ENCODE assay signal across 14 mouse cellular contexts in genomic region chr13:24879359-24880040, GRCm38 (mm10). TPM values are rescaled to one million over a fixed set of nuclear protein-coding genes. Genes with fewer than 3 reads are reported as not detected.
A peak's percentile ranks its signal among the peaks of the same experiment; 100 is the strongest.
DNase-seq lines count a peak whose midpoint lies in the region; ATAC-seq and TF ChIP-seq lines count a peak whose summit lies in the region.
"Had no signal": no experiment of that assay in that cellular context is flagged by ENCODE, and none has a peak within 500 bp of the region (broad histone marks: within the 10 kb centered on the region; RNA-seq: fewer than 3 reads in every experiment).

No protein-coding gene starts in this region.

- no peak overlapping the region for H3K27ac ChIP-seq in liver, embryonic 12.5 days
- H3K27ac ChIP-seq in intestine, postnatal 0 days (ENCODE audit: low read depth, low read length): peak overlapping the region; percentile 93
- H3K27ac ChIP-seq in kidney, postnatal 0 days: peak overlapping the region; percentile 66
- no peak overlapping the region for H3K27ac ChIP-seq in liver, embryonic 15.5 days (replicated peaks)
- H3K27ac ChIP-seq in forebrain, embryonic 15.5 days (replicated peaks): no peak overlapping the region
- H3K27ac ChIP-seq: embryonic facial prominence, embryonic 10.5 days; heart, embryonic 13.5 days; neural tube, embryonic 15.5 days had no signal

- TF ChIP-seq CTCF in intestine, postnatal 0 days (IDR thresholded peaks at IDR 0.05; ENCODE audit: low read depth): no peak
- no peak for TF ChIP-seq CTCF in kidney, postnatal 0 days (IDR thresholded peaks at IDR 0.05; ENCODE audit: low read depth)

- no peak overlapping the region for H3K4me3 ChIP-seq in liver, embryonic 12.5 days
- no peak overlapping the region for H3K4me3 ChIP-seq in intestine, postnatal 0 days (ENCODE audit: low read depth, low read length)
- H3K4me3 ChIP-seq in kidney, postnatal 0 days (replicated peaks; ENCODE audit: low read depth, low read length): no peak overlapping the region
- no peak overlapping the region for H3K4me3 ChIP-seq in liver, embryonic 15.5 days (replicated peaks)
- H3K4me3 ChIP-seq in forebrain, embryonic 15.5 days: no peak overlapping the region
- H3K4me3 ChIP-seq: embryonic facial prominence, embryonic 10.5 days; heart, embryonic 13.5 days; neural tube, embryonic 15.5 days had no signal

- no peak overlapping the region for H3K9ac ChIP-seq in liver, embryonic 12.5 days
- H3K9ac ChIP-seq in intestine, postnatal 0 days (ENCODE audit: low read depth, low read length): no peak overlapping the region
- no peak overlapping the region for H3K9ac ChIP-seq in kidney, postnatal 0 days (ENCODE audit: low read depth, low read length)
- peak overlapping the region; percentile 11; the same call in 1 of the 2 replicates for H3K9ac ChIP-seq in liver, embryonic 15.5 days
- no peak overlapping the region for H3K9ac ChIP-seq in forebrain, embryonic 15.5 days (replicated peaks)
- H3K9ac ChIP-seq: heart, embryonic 13.5 days; neural tube, embryonic 15.5 days had no signal

- DNase-seq in liver: no peak
- peak; percentile 50 for DNase-seq in kidney, postnatal 0 days (ENCODE audit: low spot score)
- no peak for DNase-seq in heart, postnatal 14 days
- DNase-seq: cerebellum, postnatal 25 days; thymus, postnatal 36 days had no signal

- no peaks in the 10 kb centered on the region for H3K27me3 ChIP-seq in liver, embryonic 12.5 days (replicated peaks)
- no peaks in the 10 kb centered on the region for H3K27me3 ChIP-seq in intestine, postnatal 0 days (replicated peaks; ENCODE audit: control insufficient read depth, insufficient read depth, low read length)
- no peaks in the 10 kb centered on the region for H3K27me3 ChIP-seq in kidney, postnatal 0 days (ENCODE audit: insufficient read depth, low read length)
- no peaks in the 10 kb centered on the region for H3K27me3 ChIP-seq in liver, embryonic 15.5 days
- no peaks in the 10 kb centered on the region for H3K27me3 ChIP-seq in forebrain, embryonic 15.5 days
- H3K27me3 ChIP-seq: heart, embryonic 13.5 days; neural tube, embryonic 15.5 days had no signal

- peaks cover 4% of the 10 kb centered on the region; the same call in 1 of the 2 replicates for H3K9me3 ChIP-seq in liver, embryonic 12.5 days (replicated peaks)
- 0 out of 2 replicates have a peak, but pooled peaks cover 2% of the 10 kb centered on the region for H3K9me3 ChIP-seq in intestine, postnatal 0 days (ENCODE audit: control insufficient read depth)
- H3K9me3 ChIP-seq in kidney, postnatal 0 days (replicated peaks; ENCODE audit: low read length): no peaks in the 10 kb centered on the region
- no peaks in the 10 kb centered on the region for H3K9me3 ChIP-seq in liver, embryonic 15.5 days (replicated peaks)
- no peaks in the 10 kb centered on the region for H3K9me3 ChIP-seq in forebrain, embryonic 15.5 days
- H3K9me3 ChIP-seq: embryonic facial prominence, embryonic 10.5 days; neural tube, embryonic 15.5 days had no signal

- intact Hi-C loops in heart, postnatal 14 days (cut with DNase I): no loop called here

- no peak overlapping the region for H3K4me2 ChIP-seq in liver, embryonic 12.5 days
- peak overlapping the region; percentile 24; the same call in 1 of the 2 replicates for H3K4me2 ChIP-seq in intestine, postnatal 0 days (replicated peaks; ENCODE audit: low read depth)
- H3K4me2 ChIP-seq in kidney, postnatal 0 days (ENCODE audit: low read length): no peak overlapping the region
- H3K4me2 ChIP-seq in liver, embryonic 15.5 days: no peak overlapping the region
- no peak overlapping the region for H3K4me2 ChIP-seq in forebrain, embryonic 15.5 days (replicated peaks)
- H3K4me2 ChIP-seq: heart, embryonic 13.5 days; neural tube, embryonic 15.5 days had no signal

- no peaks in the 10 kb centered on the region for H3K4me1 ChIP-seq in liver, embryonic 12.5 days
- 0 out of 2 replicates have a peak, but pooled peaks cover 3% of the 10 kb centered on the region for H3K4me1 ChIP-seq in intestine, postnatal 0 days (replicated peaks; ENCODE audit: control insufficient read depth, insufficient read depth, low read length)
- no peaks in the 10 kb centered on the region for H3K4me1 ChIP-seq in kidney, postnatal 0 days (replicated peaks; ENCODE audit: insufficient read depth, low read length)
- H3K4me1 ChIP-seq in liver, embryonic 15.5 days (replicated peaks): 0 out of 2 replicates have a peak, but pooled peaks cover 3% of the 10 kb centered on the region
- no peaks in the 10 kb centered on the region for H3K4me1 ChIP-seq in forebrain, embryonic 15.5 days
- H3K4me1 ChIP-seq: embryonic facial prominence, embryonic 10.5 days; heart, embryonic 13.5 days; neural tube, embryonic 15.5 days had no signal

- peak; percentile 40; the same call in 1 of the 2 replicates for ATAC-seq in liver, embryonic 12.5 days
- ATAC-seq in intestine, postnatal 0 days: peak; percentile 82
- ATAC-seq in kidney, postnatal 0 days (replicated peaks; ENCODE audit: low FRiP score, low read depth): peak; percentile 95
- ATAC-seq in liver, embryonic 15.5 days (ENCODE audit: insufficient read depth): peak; percentile 56; the same call in 1 of the 2 replicates
- no peak for ATAC-seq in forebrain, embryonic 15.5 days (replicated peaks)
- no peak for ATAC-seq in activated CD4-positive, CD25-positive, alpha-beta regulatory T cell, adult 4 months

- 73% methylated on average over 15 of the region's 15 CpGs for WGBS in liver, embryonic 12.5 days (ENCODE audit: insufficient replicate concordance)
- 45% methylated on average over 15 of the region's 15 CpGs for WGBS in intestine, postnatal 0 days
- WGBS in kidney, postnatal 0 days: 61% methylated on average over 15 of the region's 15 CpGs
- WGBS in liver, embryonic 15.5 days (ENCODE audit: insufficient replicate concordance): 69% methylated on average over 15 of the region's 15 CpGs
- WGBS in forebrain, embryonic 15.5 days: 93% methylated on average over 15 of the region's 15 CpGs

- no peaks in the 10 kb centered on the region for H3K36me3 ChIP-seq in liver, embryonic 12.5 days
- 0 out of 2 replicates have a peak, but pooled peaks cover 4% of the 10 kb centered on the region for H3K36me3 ChIP-seq in intestine, postnatal 0 days (ENCODE audit: control insufficient read depth, insufficient read depth)
- no peaks in the 10 kb centered on the region for H3K36me3 ChIP-seq in kidney, postnatal 0 days (ENCODE audit: insufficient read depth, low read length)
- no peaks in the 10 kb centered on the region for H3K36me3 ChIP-seq in liver, embryonic 15.5 days (replicated peaks)
- H3K36me3 ChIP-seq in forebrain, embryonic 15.5 days: no peaks in the 10 kb centered on the region
- H3K36me3 ChIP-seq: embryonic facial prominence, embryonic 10.5 days; heart, embryonic 13.5 days had no signal

RNA-seq across cellular contexts. Expression of gene D130043K22Rik, which starts 34.6 kb away (rescaled TPM):
- polyA plus RNA-seq in liver, embryonic 12.5 days (2016; fragmentation: Nextera tagmentation; extraction: Ambion mirVana): 0.11 and 0.18 TPM in 2 replicates
- polyA plus RNA-seq in intestine, postnatal 0 days (2015; fragmentation: Nextera tagmentation; extraction: Ambion mirVana): 1.5 and 1.6 TPM in 2 replicates
- 0.82 and 1.1 TPM in 2 replicates for polyA plus RNA-seq in kidney, postnatal 0 days (2015; fragmentation: Nextera tagmentation; extraction: Ambion mirVana)
- 0.13 and 0.15 TPM in 2 replicates for polyA plus RNA-seq in liver, embryonic 15.5 days (2015; fragmentation: Nextera tagmentation; extraction: Ambion mirVana)
- total RNA-seq in heart, postnatal 14 days (2021): not detected
- 2.9 and 3.2 TPM in 2 replicates for polyA plus RNA-seq in forebrain, embryonic 15.5 days (2015; fragmentation: Nextera tagmentation; extraction: Ambion mirVana)
- polyA plus RNA-seq in activated CD4-positive, CD25-positive, alpha-beta regulatory T cell, adult 4 months (2017; shearing (Covaris generic)): under 1 TPM; 0.24 to 0.25 TPM
- polyA plus RNA-seq: spleen, adult 2 months had no signal

RNA-seq across cellular contexts. Expression of gene Tdp2, which starts 48.0 kb away (rescaled TPM):
- polyA plus RNA-seq in liver, embryonic 12.5 days (2016; fragmentation: Nextera tagmentation; extraction: Ambion mirVana): 39.9 and 40.5 TPM in 2 replicates
- polyA plus RNA-seq in intestine, postnatal 0 days (2015; fragmentation: Nextera tagmentation; extraction: Ambion mirVana): 37.6 and 39.0 TPM in 2 replicates
- 50.8 and 51.8 TPM in 2 replicates for polyA plus RNA-seq in kidney, postnatal 0 days (2015; fragmentation: Nextera tagmentation; extraction: Ambion mirVana)
- 20.4 and 23.2 TPM in 2 replicates for polyA plus RNA-seq in liver, embryonic 15.5 days (2015; fragmentation: Nextera tagmentation; extraction: Ambion mirVana)
- total RNA-seq in heart, postnatal 14 days (2021): 10 to 100 TPM; 15.2 TPM
- polyA plus RNA-seq in forebrain, embryonic 15.5 days (2015; fragmentation: Nextera tagmentation; extraction: Ambion mirVana): 46.5 and 48.9 TPM in 2 replicates
- polyA plus RNA-seq in activated CD4-positive, CD25-positive, alpha-beta regulatory T cell, adult 4 months (2017; shearing (Covaris generic)): 10 to 100 TPM; 17.2 to 24.2 TPM

RNA-seq across cellular contexts. Expression of gene Acot13, which starts 48.2 kb away (rescaled TPM):
- 61.2 and 66.4 TPM in 2 replicates for polyA plus RNA-seq in liver, embryonic 12.5 days (2016; fragmentation: Nextera tagmentation; extraction: Ambion mirVana)
- polyA plus RNA-seq in intestine, postnatal 0 days (2015; fragmentation: Nextera tagmentation; extraction: Ambion mirVana): 183 and 185 TPM in 2 replicates
- 238 and 244 TPM in 2 replicates for polyA plus RNA-seq in kidney, postnatal 0 days (2015; fragmentation: Nextera tagmentation; extraction: Ambion mirVana)
- 50.0 and 55.1 TPM in 2 replicates for polyA plus RNA-seq in liver, embryonic 15.5 days (2015; fragmentation: Nextera tagmentation; extraction: Ambion mirVana)
- total RNA-seq in heart, postnatal 14 days (2021): 100 to 1,000 TPM; 322 to 329 TPM
- 58.8 and 60.0 TPM in 2 replicates for polyA plus RNA-seq in forebrain, embryonic 15.5 days (2015; fragmentation: Nextera tagmentation; extraction: Ambion mirVana)
- polyA plus RNA-seq in activated CD4-positive, CD25-positive, alpha-beta regulatory T cell, adult 4 months (2017; shearing (Covaris generic)): 10 to 100 TPM; 69.2 to 76.1 TPM

RNA-seq across cellular contexts. Expression of gene Aldh5a1, which starts 58.0 kb away (rescaled TPM):
- 3.0 and 3.4 TPM in 2 replicates for polyA plus RNA-seq in liver, embryonic 12.5 days (2016; fragmentation: Nextera tagmentation; extraction: Ambion mirVana)
- polyA plus RNA-seq in intestine, postnatal 0 days (2015; fragmentation: Nextera tagmentation; extraction: Ambion mirVana): 5.0 and 5.4 TPM in 2 replicates
- 7.6 and 7.9 TPM in 2 replicates for polyA plus RNA-seq in kidney, postnatal 0 days (2015; fragmentation: Nextera tagmentation; extraction: Ambion mirVana)
- polyA plus RNA-seq in liver, embryonic 15.5 days (2015; fragmentation: Nextera tagmentation; extraction: Ambion mirVana): 3.5 and 4.0 TPM in 2 replicates
- 10 to 100 TPM; 18.2 to 20.5 TPM for total RNA-seq in heart, postnatal 14 days (2021)
- 7.2 and 8.1 TPM in 2 replicates for polyA plus RNA-seq in forebrain, embryonic 15.5 days (2015; fragmentation: Nextera tagmentation; extraction: Ambion mirVana)
- under 1 TPM; 0.20 to 0.49 TPM for polyA plus RNA-seq in activated CD4-positive, CD25-positive, alpha-beta regulatory T cell, adult 4 months (2017; shearing (Covaris generic))

Comparison
In these comparisons a context has a peak if more than half of its experiments do, and no peak if none do; other contexts are left out.
1. ATAC-seq: peak in liver, embryonic 12.5 days (single experiment), intestine, postnatal 0 days (single experiment), kidney, postnatal 0 days (single experiment) and liver, embryonic 15.5 days (single experiment); none in forebrain, embryonic 15.5 days (single experiment) and activated CD4-positive, CD25-positive, alpha-beta regulatory T cell, adult 4 months (single experiment).
2. H3K27ac ChIP-seq: peak in intestine, postnatal 0 days (single experiment) and kidney, postnatal 0 days (single experiment); none in liver, embryonic 12.5 days (single experiment), liver, embryonic 15.5 days (single experiment) and forebrain, embryonic 15.5 days (single experiment).